Mouse (Mus musculus) neural tube, embryonic 11.5 days (tissue): ENCODE data around the gene Olfr205. TPM values are rescaled to one million over a fixed set of nuclear protein-coding genes. Genes with fewer than 3 reads are reported as not detected.
"Not testable (repeated sequence)": the region's sequence is repeated elsewhere in the genome, so short reads cannot be mapped to it uniquely, and the experiment has no call there.

Experiments
- ATAC-seq: fragments of 200-750 bp; cut with Nextera tagmentation; 2 replicates; pipeline ENCODE4 v1.8.0; 2017; ENCODE audit warnings: moderate number of reproducible peaks, mild to moderate bottlenecking, moderate TSS enrichment, moderate library complexity; ENCODE audit not compliant: insufficient read depth, low FRiP score, low TSS enrichment
- DNase-seq: peaks from one replicate; pipeline ENCODE4 v3.0.0-alpha.2; 2015; ENCODE audit warnings: low spot score
- H3K27ac ChIP-seq: fragments of 300-500 bp; sonication (generic); 2 replicates; pipeline ENCODE4 v1.5.1; 2014; ENCODE audit warnings: low read depth, mild to moderate bottlenecking, low read length
- H3K27me3 ChIP-seq: fragments of 300-500 bp; sonication (generic); 2 replicates; pipeline ENCODE4 v1.6.1; 2014; ENCODE audit warnings: mild to moderate bottlenecking, low read length, mixed read lengths; ENCODE audit not compliant: control insufficient read depth, insufficient read depth
- H3K36me3 ChIP-seq: fragments of 300-500 bp; sonication (generic); 2 replicates; pipeline ENCODE4 v1.6.1; 2014; ENCODE audit warnings: mild to moderate bottlenecking, low read length, moderate library complexity, mixed read lengths; ENCODE audit not compliant: control insufficient read depth, insufficient read depth
- H3K4me1 ChIP-seq: fragments of 300-500 bp; sonication (generic); 2 replicates; pipeline ENCODE4 v1.6.1; 2014; ENCODE audit warnings: low read length, mixed read lengths; ENCODE audit not compliant: control insufficient read depth, insufficient read depth
- H3K4me2 ChIP-seq: fragments of 300-500 bp; sonication (generic); 2 replicates; pipeline ENCODE4 v1.6.1; 2014; ENCODE audit warnings: low read depth, mild to moderate bottlenecking, moderate library complexity
- H3K4me3 ChIP-seq: fragments of 300-500 bp; sonication (generic); 2 replicates; pipeline ENCODE4 v1.5.1; 2014; ENCODE audit warnings: low read depth, low read length
- H3K9ac ChIP-seq: fragments of 300-500 bp; sonication (generic); 2 replicates; pipeline ENCODE4 v1.6.1; 2014; ENCODE audit warnings: mild to moderate bottlenecking, low read length
- H3K9me3 ChIP-seq: fragments of 300-500 bp; sonication (generic); 2 replicates; pipeline ENCODE4 v1.6.1; 2016; ENCODE audit warnings: low read length; ENCODE audit not compliant: control insufficient read depth
- WGBS: fragments of 180-500 bp; shearing (Covaris S2); extraction: QIAGEN DNeasy Blood & Tissue Kit; methylation state at CpG from one replicate; pipeline ENCODE4 v1.1.7; 2014; 5-methylcytosine and 5-hydroxymethylcytosine counted together
- polyA plus RNA-seq: library from polyadenylated mRNA; unstranded; fragments of >200 nt; fragmentation: Nextera tagmentation; extraction: Ambion mirVana; gene quantifications from 2 replicates; pipeline ENCODE4 v1.2.1, GENCODE M21; 2014

Olfr205 gene
- polyA plus RNA-seq: not detected in 2 replicates

GRCm38 (mm10) chr16:59331038-59331437, at the start of gene Olfr205:
Gene Olfr205, minus strand, starts transcription at chr16:59331138.
- no peak within 1 kb of the TSS for H3K4me2 ChIP-seq
- H3K4me1 ChIP-seq: no peaks in the 10 kb centered on the region
- no peaks in the 10 kb centered on the region for H3K9me3 ChIP-seq
- H3K9ac ChIP-seq: no peak within 1 kb of the TSS
- H3K27ac ChIP-seq: no peak within 1 kb of the TSS
- H3K27me3 ChIP-seq: no peaks in the 10 kb centered on the region
- H3K4me3 ChIP-seq: no peak within 1 kb of the TSS
- DNase-seq: no peak
- no peak for ATAC-seq
- H3K36me3 ChIP-seq: no peaks in the 10 kb centered on the region

- Histone ChIP-seq H3K9me3 (no peaks in the 10 kb centered on the region), H3K9ac (no peak within 1 kb of the TSS), H3K4me2 (no peak within 1 kb of the TSS), H3K27me3 (no peaks in the 10 kb centered on the region), H3K27ac (no peak within 1 kb of the TSS), H3K36me3 (no peaks in the 10 kb centered on the region), H3K4me1 (no peaks in the 10 kb centered on the region), H3K4me3 (no peak within 1 kb of the TSS)
- ATAC-seq (no peak), DNase-seq (no peak)
- 82% methylated on average over 2 of the region's 2 CpGs for WGBS
These were observed 33.0 kb upstream of the Olfr205 start, which contains the start of gene Olfr209 for GRCm38 (mm10) chr16:59363893-59364292. Gene Olfr209, minus strand, starts transcription at chr16:59363993.

- Histone ChIP-seq H3K36me3 (no peaks in the 10 kb centered on the region), H3K27me3 (no peaks in the 10 kb centered on the region), H3K9ac (no peak within 1 kb of the TSS), H3K4me2 (no peak within 1 kb of the TSS), H3K27ac (no peak within 1 kb of the TSS), H3K4me3 (no peak within 1 kb of the TSS), H3K4me1 (no peaks in the 10 kb centered on the region), H3K9me3 (no peaks in the 10 kb centered on the region)
- ATAC-seq: no peak
- DNase-seq: no peak
- WGBS: 87% methylated on average over 1 of the region's 1 CpGs
These were observed 18.2 kb upstream of the Olfr205 start, which contains the start of gene Olfr206 for GRCm38 (mm10) chr16:59349146-59349545. Gene Olfr206, minus strand, starts transcription at chr16:59349246.

- H3K27ac ChIP-seq, DNase-seq, H3K9ac ChIP-seq, H3K4me3 ChIP-seq, H3K9me3 ChIP-seq, H3K4me1 ChIP-seq, H3K27me3 ChIP-seq, ATAC-seq, H3K4me2 ChIP-seq, H3K36me3 ChIP-seq: not testable (repeated sequence)
- WGBS: 65% methylated on average over 1 of the region's 1 CpGs
These were observed 7.7 kb downstream of the Olfr205 start for GRCm38 (mm10) chr16:59323262-59323661.

GRCm38 (mm10) chr16:59318148-59318547, 12.8 kb downstream of the Olfr205 start, which contains the start of gene Olfr204:
Gene Olfr204, minus strand, starts transcription at chr16:59318248.
- Histone ChIP-seq H3K27ac (no peak within 1 kb of the TSS), H3K4me2 (no peak within 1 kb of the TSS), H3K9ac (no peak within 1 kb of the TSS), H3K9me3 (no peaks in the 10 kb centered on the region), H3K27me3 (no peaks in the 10 kb centered on the region), H3K4me3 (no peak within 1 kb of the TSS), H3K36me3 (no peaks in the 10 kb centered on the region), H3K4me1 (no peaks in the 10 kb centered on the region)
- ATAC-seq: no peak
- DNase-seq: no peak

- no peaks in the 10 kb centered on the region for H3K27me3 ChIP-seq
- H3K27ac ChIP-seq: no peak within 1 kb of the TSS
- H3K4me1 ChIP-seq: no peaks in the 10 kb centered on the region
- no peaks in the 10 kb centered on the region for H3K9me3 ChIP-seq
- no peak within 1 kb of the TSS for H3K9ac ChIP-seq
- H3K36me3 ChIP-seq: no peaks in the 10 kb centered on the region
- no peak for DNase-seq
- H3K4me3 ChIP-seq: no peak within 1 kb of the TSS
- WGBS: 85% methylated on average over 2 of the region's 2 CpGs
- H3K4me2 ChIP-seq: no peak within 1 kb of the TSS
- no peak for ATAC-seq
These were observed 32.4 kb downstream of the Olfr205 start, which contains the start of gene Olfr203 for GRCm38 (mm10) chr16:59298581-59298980. Gene Olfr203, plus strand, starts transcription at chr16:59298881.

- H3K27me3 ChIP-seq, H3K4me1 ChIP-seq, H3K36me3 ChIP-seq, H3K4me3 ChIP-seq, DNase-seq, H3K27ac ChIP-seq, H3K9ac ChIP-seq, ATAC-seq, H3K9me3 ChIP-seq, H3K4me2 ChIP-seq: not testable (repeated sequence)
- WGBS: 90% methylated on average over 9 of the region's 9 CpGs
These were observed 43.4 kb downstream of the Olfr205 start for GRCm38 (mm10) chr16:59287576-59287975.

GRCm38 (mm10) chr16:59286693-59287092, 44.2 kb downstream of the Olfr205 start, which contains the start of gene Olfr202:
Gene Olfr202, minus strand, starts transcription at chr16:59286793.
- WGBS: 79% methylated on average over 1 of the region's 1 CpGs
- no peaks in the 10 kb centered on the region for H3K27me3 ChIP-seq
- H3K4me1 ChIP-seq: no peaks in the 10 kb centered on the region
- ATAC-seq (no peak), DNase-seq (no peak)
- H3K4me2 ChIP-seq: no peak within 1 kb of the TSS
- no peak within 1 kb of the TSS for H3K27ac ChIP-seq
- no peak within 1 kb of the TSS for H3K4me3 ChIP-seq
- no peak within 1 kb of the TSS for H3K9ac ChIP-seq
- H3K36me3 ChIP-seq: no peaks in the 10 kb centered on the region
- H3K9me3 ChIP-seq: no peaks in the 10 kb centered on the region

- H3K9me3 ChIP-seq: no peaks in the 10 kb centered on the region
- H3K4me3 ChIP-seq: no peak overlapping the region
- H3K4me2 ChIP-seq: no peak overlapping the region
- DNase-seq (no peak), ATAC-seq (no peak)
- WGBS: 81% methylated on average over 1 of the region's 1 CpGs
- H3K36me3 ChIP-seq: no peaks in the 10 kb centered on the region
- H3K27ac ChIP-seq: no peak overlapping the region
- no peaks in the 10 kb centered on the region for H3K4me1 ChIP-seq
- no peaks in the 10 kb centered on the region for H3K27me3 ChIP-seq
- H3K9ac ChIP-seq: no peak overlapping the region
These were observed 47.5 kb downstream of the Olfr205 start for GRCm38 (mm10) chr16:59283476-59283875.
